16 mouse cellular contexts compared by ENCODE assay signal in the genomic region with DNA sequence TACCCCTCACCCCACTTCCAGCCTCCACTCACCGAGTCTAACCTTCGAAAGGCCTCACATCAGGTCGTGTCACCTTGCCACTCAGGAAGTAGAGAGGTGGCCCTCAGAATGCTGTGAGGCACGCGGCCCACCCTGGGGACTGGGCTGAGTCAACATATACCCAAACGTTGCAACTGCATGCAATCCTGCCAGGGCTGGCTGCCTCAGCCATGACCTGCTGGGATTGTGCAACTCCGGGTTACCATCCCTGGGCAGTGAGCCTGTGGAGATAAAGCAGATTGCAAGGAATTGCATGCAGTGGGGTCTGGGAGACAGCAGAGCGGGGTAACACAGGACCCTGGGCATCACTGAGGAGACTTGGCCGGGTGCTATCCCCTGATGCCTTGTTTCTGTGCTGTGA. TPM values are rescaled to one million over a fixed set of nuclear protein-coding genes. Genes with fewer than 3 reads are reported as not detected.
DNase-seq lines count a peak whose midpoint lies in the region; ATAC-seq lines count a peak whose summit lies in the region.
"Had no signal": no experiment of that assay in that cellular context is flagged by ENCODE, and none has a peak within 500 bp of the region (broad histone marks: within the 10 kb centered on the region; RNA-seq: fewer than 3 reads in every experiment).

No protein-coding gene starts in this region.

- no peaks in the 10 kb centered on the region for H3K9me3 ChIP-seq in liver, embryonic 15.5 days (replicated peaks)
- H3K9me3 ChIP-seq: heart, embryonic 15.5 days; limb, embryonic 10.5 days; neural tube, embryonic 15.5 days had no signal

- H3K4me2 ChIP-seq in liver, embryonic 15.5 days: no peak overlapping the region
- H3K4me2 ChIP-seq: heart, embryonic 15.5 days; neural tube, embryonic 15.5 days had no signal

- no peak overlapping the region for H3K4me3 ChIP-seq in liver, embryonic 15.5 days (replicated peaks)
- H3K4me3 ChIP-seq: heart, embryonic 15.5 days; limb, embryonic 10.5 days; neural tube, embryonic 15.5 days had no signal

- H3K4me1 ChIP-seq in liver, embryonic 15.5 days (replicated peaks): peaks cover 48% of the 10 kb centered on the region
- H3K4me1 ChIP-seq: limb, embryonic 10.5 days; neural tube, embryonic 15.5 days had no signal

- H3K36me3 ChIP-seq in liver, embryonic 15.5 days (replicated peaks): peaks cover 30% of the 10 kb centered on the region

- no peak overlapping the region for H3K9ac ChIP-seq in liver, embryonic 15.5 days
- H3K9ac ChIP-seq: heart, embryonic 15.5 days; neural tube, embryonic 15.5 days had no signal

- 65% methylated on average over 9 of the region's 9 CpGs for WGBS in liver, embryonic 15.5 days (ENCODE audit: insufficient replicate concordance)

- no peaks in the 10 kb centered on the region for H3K27me3 ChIP-seq in liver, embryonic 15.5 days
- H3K27me3 ChIP-seq: CH12.LX; heart, embryonic 15.5 days; neural tube, embryonic 15.5 days had no signal

- DNase-seq in 416B (ENCODE audit: low read depth) (peak; percentile 54), NIH3T3 (ENCODE audit: low read depth) (peak; percentile 87)
- DNase-seq in adrenal gland, postnatal 36 days: peak; percentile 82 to 91
- no peak for DNase-seq in urinary bladder, adult 18-20 months (ENCODE audit: low spot score in 2 of 2)
- DNase-seq in testis, postnatal 10 days (ENCODE audit: low spot score): no peak
- DNase-seq in right cerebral cortex, postnatal 10 days (ENCODE audit: low spot score in 2 of 2): no peak
- DNase-seq: cerebellum, adult 9-11 months; kidney, postnatal 25 days; lung, postnatal 10 days; right cerebral cortex, postnatal 14 days had no signal

- no peak overlapping the region for H3K27ac ChIP-seq in liver, embryonic 15.5 days (replicated peaks)
- H3K27ac ChIP-seq: heart, embryonic 15.5 days; limb, embryonic 10.5 days; neural tube, embryonic 15.5 days had no signal

- ATAC-seq in liver, embryonic 15.5 days (ENCODE audit: insufficient read depth): peak; percentile 40
- ATAC-seq: forebrain, embryonic 14.5 days had no signal

RNA-seq across cellular contexts. Expression of a gene that starts 11.2 kb away (rescaled TPM):
- 10 to 100 TPM; 25.6 to 39.0 TPM for total RNA-seq in adrenal gland, postnatal 36 days (2021)
- 23.5 and 25.8 TPM in 2 replicates for polyA plus RNA-seq in liver, embryonic 15.5 days (2015; fragmentation: Nextera tagmentation; extraction: Ambion mirVana)

RNA-seq across cellular contexts. Expression of a gene that starts 18.7 kb away (rescaled TPM):
- total RNA-seq in adrenal gland, postnatal 36 days (2021): 10 to 100 TPM; 16.3 to 21.9 TPM
- 4.8 and 4.9 TPM in 2 replicates for polyA plus RNA-seq in liver, embryonic 15.5 days (2015; fragmentation: Nextera tagmentation; extraction: Ambion mirVana)

RNA-seq across cellular contexts. Expression of a gene that starts 23.0 kb away (rescaled TPM):
- total RNA-seq in adrenal gland, postnatal 36 days (2021): 100 to 1,000 TPM in 1 of 2 experiments, 10 to 100 TPM in 1; 96.1 to 101 TPM
- polyA plus RNA-seq in liver, embryonic 15.5 days (2015; fragmentation: Nextera tagmentation; extraction: Ambion mirVana): 18.7 and 20.1 TPM in 2 replicates

Comparison
In these comparisons a context has a peak if more than half of its experiments do, and no peak if none do; other contexts are left out.
1. DNase-seq: peak in 416B (single experiment), NIH3T3 (single experiment) and adrenal gland, postnatal 36 days (2 of 2); none in urinary bladder, adult 18-20 months (0 of 2), testis, postnatal 10 days (single experiment) and right cerebral cortex, postnatal 10 days (0 of 2).